Mouse (Mus musculus) myocyte (in vitro differentiated cells): ENCODE measurements around the gene Ric3.

Experiments used
- E2F4 ChIP-seq: IDR thresholded peaks from one replicate; pipeline ENCODE4 v1.6.1; 2011; ENCODE audit warnings: mild to moderate bottlenecking, control low read depth, moderate library complexity; ENCODE audit not compliant: insufficient read depth
- MAX ChIP-seq: IDR thresholded peaks from one replicate; pipeline ENCODE4 v1.6.1; 2011; ENCODE audit warnings: low read depth, mild to moderate bottlenecking, control low read depth
- MYOG ChIP-seq, 3 experiments: IDR thresholded peaks; one replicate each; pipeline ENCODE4 v1.6.1; 2011; ENCODE audit warnings: control low read depth in 2 of 3, low read depth in 2 of 3, mild to moderate bottlenecking in 2 of 3; ENCODE audit not compliant: insufficient read length in 2 of 3, control insufficient read depth in 1 of 3, insufficient read depth in 1 of 3
- POLR2A ChIP-seq: IDR thresholded peaks from one replicate; pipeline ENCODE4 v1.6.1; 2011; ENCODE audit warnings: low read depth, mild to moderate bottlenecking, control low read depth, moderate library complexity; ENCODE audit not compliant: insufficient read length
- POLR2AphosphoS2 ChIP-seq: IDR thresholded peaks from one replicate; pipeline ENCODE4 v1.6.1; 2011; ENCODE audit warnings: low read depth, control low read depth; ENCODE audit not compliant: insufficient read length
- TCF12 ChIP-seq: IDR thresholded peaks from one replicate; pipeline ENCODE4 v1.6.1; 2011; ENCODE audit warnings: mild to moderate bottlenecking, control low read depth; ENCODE audit not compliant: poor library complexity, insufficient read depth, severe bottlenecking
- TCF3 ChIP-seq: IDR thresholded peaks from one replicate; pipeline ENCODE4 v1.6.1; 2011; ENCODE audit warnings: low read depth, control low read depth; ENCODE audit not compliant: insufficient read length
- USF1 ChIP-seq: IDR thresholded peaks from one replicate; pipeline ENCODE4 v1.6.1; 2011; ENCODE audit warnings: low read depth, mild to moderate bottlenecking, control low read depth, moderate library complexity

DNA sequence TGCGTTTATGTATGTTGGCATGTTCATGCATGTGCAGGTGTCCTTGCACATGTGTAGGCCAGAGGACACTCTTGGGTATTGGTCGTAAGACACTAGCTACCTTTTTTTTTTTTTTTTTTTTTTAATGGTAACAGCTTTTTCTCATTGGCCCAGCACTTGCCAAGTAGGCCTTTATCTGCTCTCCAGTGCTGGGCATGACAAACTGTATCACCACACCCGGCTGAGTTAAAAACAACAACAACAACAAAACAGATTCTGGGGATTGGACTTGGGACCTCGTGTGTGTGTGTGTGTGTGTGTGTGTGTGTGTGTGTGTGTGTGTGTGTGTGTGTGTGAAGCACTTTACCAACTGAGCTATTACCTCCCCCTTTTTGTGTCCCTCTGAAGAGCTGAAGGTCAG lies 13.5 kb upstream of the Ric3 start:
- TF ChIP-seq POLR2A (no peak), TCF3 (no peak), TCF12 (no peak), USF1 (no peak), POLR2AphosphoS2 (no peak), E2F4 (no peak), MAX (no peak), MYOG (IDR thresholded peaks at IDR 0.05; ENCODE audit: control insufficient read depth in 1 of 3, insufficient read depth in 1 of 3, insufficient read length in 2 of 3, low read depth in 2 of 3) (no peak)
